Mouse (Mus musculus) hindbrain, embryonic 14.5 days (tissue): ENCODE measurements at regions not wholly inside any gene's neighbourhood (a gene's known extent, or its start where the extent isn't known, plus 50 kb on each side); places are given as distances from the start of the nearest gene placed in this dataset.

ENCODE experiments used
- ATAC-seq: fragments of 200-750 bp; cut with Nextera tagmentation; 2 replicates; pipeline ENCODE4 v1.8.0; 2017; ENCODE audit warnings: moderate number of reproducible peaks, mild to moderate bottlenecking, moderate TSS enrichment, moderate library complexity; ENCODE audit not compliant: low FRiP score
- DNase-seq: peaks from one replicate; pipeline ENCODE4 v3.0.0-alpha.2; 2015; ENCODE audit warnings: low spot score
- H3K27ac ChIP-seq: fragments of 300-500 bp; sonication (generic); 2 replicates; pipeline ENCODE4 v1.5.1; 2014; ENCODE audit warnings: mild to moderate bottlenecking, moderate library complexity
- H3K27me3 ChIP-seq: fragments of 300-500 bp; sonication (generic); 2 replicates; pipeline ENCODE4 v1.6.1; 2014; ENCODE audit warnings: mild to moderate bottlenecking, low read length, mixed read lengths; ENCODE audit not compliant: control insufficient read depth, insufficient read depth
- H3K36me3 ChIP-seq: fragments of 300-500 bp; sonication (generic); replicated peaks from 2 replicates; pipeline ENCODE4 v1.6.1; 2014; ENCODE audit not compliant: control insufficient read depth, insufficient read depth
- H3K4me1 ChIP-seq: fragments of 300-500 bp; sonication (generic); replicated peaks from 2 replicates; pipeline ENCODE4 v1.6.1; 2014; ENCODE audit warnings: antibody characterized with exemption, low read length, mixed read lengths; ENCODE audit not compliant: control insufficient read depth, insufficient read depth
- H3K4me2 ChIP-seq: fragments of 300-500 bp; sonication (generic); replicated peaks from 2 replicates; pipeline ENCODE4 v1.6.1; 2014; ENCODE audit warnings: mild to moderate bottlenecking, moderate library complexity
- H3K4me3 ChIP-seq: fragments of 300-500 bp; sonication (generic); replicated peaks from 2 replicates; pipeline ENCODE4 v1.5.1; 2014; ENCODE audit warnings: mild to moderate bottlenecking, low read length
- H3K9ac ChIP-seq: fragments of 300-500 bp; sonication (generic); 2 replicates; pipeline ENCODE4 v1.6.1; 2014
- H3K9me3 ChIP-seq: fragments of 300-500 bp; sonication (generic); 2 replicates; pipeline ENCODE4 v1.6.1; 2016; ENCODE audit warnings: low read length; ENCODE audit not compliant: control insufficient read depth
- WGBS: fragments of 180-500 bp; shearing (Covaris S2); extraction: QIAGEN DNeasy Blood & Tissue Kit; methylation state at CpG from one replicate; pipeline ENCODE4 v1.1.7; 2014; 5-methylcytosine and 5-hydroxymethylcytosine counted together

- WGBS: 15% methylated on average over 1 of the region's 1 CpGs
- Histone ChIP-seq H3K36me3 (no peaks in the 10 kb centered on the region), H3K9me3 (no peaks in the 10 kb centered on the region), H3K4me1 (no peaks in the 10 kb centered on the region), H3K9ac (no peak overlapping the region), H3K27ac (no peak overlapping the region), H3K4me3 (no peak overlapping the region), H3K27me3 (no peaks in the 10 kb centered on the region), H3K4me2 (no peak overlapping the region)
- ATAC-seq (no peak), DNase-seq (no peak)
These were observed 312.7 kb upstream of the Xrcc4 start for GRCm38 (mm10) chr13:90402061-90402460.

- no peak overlapping the region for H3K27ac ChIP-seq
- H3K4me2 ChIP-seq: no peak overlapping the region
- no peak for ATAC-seq
- 15% methylated on average over 1 of the region's 1 CpGs for WGBS
- H3K36me3 ChIP-seq: no peaks in the 10 kb centered on the region
- DNase-seq: no peak
- H3K9ac ChIP-seq: no peak overlapping the region
- no peak overlapping the region for H3K4me3 ChIP-seq
- no peaks in the 10 kb centered on the region for H3K27me3 ChIP-seq
- no peaks in the 10 kb centered on the region for H3K4me1 ChIP-seq
- H3K9me3 ChIP-seq: no peaks in the 10 kb centered on the region
These were observed 312.1 kb upstream of the Xrcc4 start for GRCm38 (mm10) chr13:90401496-90401895.

- H3K36me3 ChIP-seq: no peaks in the 10 kb centered on the region
- no peaks in the 10 kb centered on the region for H3K4me1 ChIP-seq
- H3K4me3 ChIP-seq: no peak overlapping the region
- no peaks in the 10 kb centered on the region for H3K9me3 ChIP-seq
- ATAC-seq (no peak), DNase-seq (no peak)
- H3K9ac ChIP-seq: no peak overlapping the region
- H3K27me3 ChIP-seq: no peaks in the 10 kb centered on the region
- no peak overlapping the region for H3K4me2 ChIP-seq
- WGBS: 70% methylated on average over 8 of the region's 8 CpGs
- no peak overlapping the region for H3K27ac ChIP-seq
These were observed 306.0 kb upstream of the Xrcc4 start for GRCm38 (mm10) chr13:90395274-90396023.

GRCm38 (mm10) chr13:90394815-90395241 is 305.4 kb upstream of the Xrcc4 start:
- 44% methylated on average over 5 of the region's 5 CpGs for WGBS
- Histone ChIP-seq H3K4me2 (no peak overlapping the region), H3K4me3 (no peak overlapping the region), H3K9me3 (no peaks in the 10 kb centered on the region), H3K36me3 (no peaks in the 10 kb centered on the region), H3K9ac (no peak overlapping the region), H3K27me3 (no peaks in the 10 kb centered on the region), H3K4me1 (no peaks in the 10 kb centered on the region), H3K27ac (no peak overlapping the region)
- ATAC-seq (peak; percentile 72; the same call in 1 of the 2 replicates), DNase-seq (peak; percentile 72)

GRCm38 (mm10) chr13:90392415-90392814 is 303.0 kb upstream of the Xrcc4 start:
- ATAC-seq (no peak), DNase-seq (no peak)
- H3K27ac ChIP-seq: no peak overlapping the region
- H3K9me3 ChIP-seq: no peaks in the 10 kb centered on the region
- no peak overlapping the region for H3K4me3 ChIP-seq
- no peak overlapping the region for H3K9ac ChIP-seq
- H3K4me1 ChIP-seq: no peaks in the 10 kb centered on the region
- H3K4me2 ChIP-seq: no peak overlapping the region
- no peaks in the 10 kb centered on the region for H3K36me3 ChIP-seq
- H3K27me3 ChIP-seq: no peaks in the 10 kb centered on the region

GRCm38 (mm10) chr13:90376619-90377018 is 287.2 kb upstream of the Xrcc4 start:
- no peak overlapping the region for H3K27ac ChIP-seq
- ATAC-seq (peak; percentile 46; the same call in 1 of the 2 replicates), DNase-seq (no peak)
- H3K36me3 ChIP-seq: no peaks in the 10 kb centered on the region
- no peak overlapping the region for H3K4me3 ChIP-seq
- H3K9ac ChIP-seq: no peak overlapping the region
- H3K4me1 ChIP-seq: no peaks in the 10 kb centered on the region; the same call in 1 of the 2 replicates
- no peaks in the 10 kb centered on the region for H3K27me3 ChIP-seq
- no peaks in the 10 kb centered on the region for H3K9me3 ChIP-seq
- H3K4me2 ChIP-seq: no peak overlapping the region
- 56% methylated on average over 3 of the region's 3 CpGs for WGBS

- Histone ChIP-seq H3K9ac (no peak overlapping the region), H3K4me1 (no peaks in the 10 kb centered on the region; the same call in 1 of the 2 replicates), H3K4me3 (no peak overlapping the region), H3K27ac (no peak overlapping the region), H3K4me2 (no peak overlapping the region), H3K36me3 (no peaks in the 10 kb centered on the region), H3K27me3 (no peaks in the 10 kb centered on the region), H3K9me3 (no peaks in the 10 kb centered on the region)
- ATAC-seq: peak; percentile 40; the same call in 1 of the 2 replicates
- DNase-seq: no peak
- whole genome bisulfite sequencing: 48% methylated on average over 6 of the region's 6 CpGs
These were observed 286.8 kb upstream of the Xrcc4 start for GRCm38 (mm10) chr13:90376207-90376606.

- H3K4me2 ChIP-seq: no peak overlapping the region
- H3K4me3 ChIP-seq: no peak overlapping the region
- DNase-seq (no peak), ATAC-seq (no peak)
- no peaks in the 10 kb centered on the region for H3K9me3 ChIP-seq
- WGBS: 57% methylated on average over 4 of the region's 4 CpGs
- no peaks in the 10 kb centered on the region for H3K27me3 ChIP-seq
- H3K9ac ChIP-seq: no peak overlapping the region
- no peak overlapping the region for H3K27ac ChIP-seq
- H3K4me1 ChIP-seq: no peaks in the 10 kb centered on the region; the same call in 1 of the 2 replicates
- H3K36me3 ChIP-seq: no peaks in the 10 kb centered on the region
These were observed 282.2 kb upstream of the Xrcc4 start for GRCm38 (mm10) chr13:90371415-90372150.

GRCm38 (mm10) chr13:90370746-90371414 is 281.5 kb upstream of the Xrcc4 start:
- no peak overlapping the region for H3K4me2 ChIP-seq
- H3K27ac ChIP-seq: no peak overlapping the region
- WGBS: 77% methylated on average over 3 of the region's 3 CpGs
- no peak overlapping the region for H3K4me3 ChIP-seq
- H3K27me3 ChIP-seq: no peaks in the 10 kb centered on the region
- no peaks in the 10 kb centered on the region for H3K4me1 ChIP-seq
- H3K9ac ChIP-seq: no peak overlapping the region
- H3K9me3 ChIP-seq: no peaks in the 10 kb centered on the region
- no peak for DNase-seq
- no peak for ATAC-seq
- H3K36me3 ChIP-seq: no peaks in the 10 kb centered on the region
